Mouse (Mus musculus): ENCODE measurements at regions not wholly inside any gene's neighbourhood (a gene's known extent, or its start where the extent isn't known, plus 50 kb on each side); places are given as distances from the start of the nearest gene placed in this dataset.

DNA sequence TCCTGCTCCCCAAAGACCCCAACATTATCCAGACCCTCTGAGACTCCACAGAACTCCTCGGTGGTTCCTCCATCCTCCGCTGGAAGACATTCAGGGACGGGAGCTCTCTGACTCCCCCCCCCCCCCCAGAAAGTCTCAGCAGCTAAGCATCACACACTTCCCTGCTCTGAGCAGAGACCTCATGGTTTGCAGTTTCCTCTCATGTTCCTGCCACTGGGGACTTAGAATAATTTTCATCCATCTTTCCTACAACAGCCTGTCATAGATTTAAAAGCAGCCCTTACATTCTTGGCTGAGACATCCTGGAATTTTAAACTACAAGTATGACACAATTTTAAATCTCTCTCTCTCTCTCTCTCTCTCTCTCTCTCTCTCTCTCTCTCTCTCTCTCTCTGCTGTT lies 69.2 kb downstream of the Gpr65 start:
- no peak for DNase-seq (ENCODE audit: low spot score in 2 of 2)

- DNase-seq (ENCODE audit: low spot score in 2 of 2), result no peak
Measured at GRCm38 (mm10) chr12:98339536-98339935, 71.1 kb downstream of the Gpr65 start.

DNA sequence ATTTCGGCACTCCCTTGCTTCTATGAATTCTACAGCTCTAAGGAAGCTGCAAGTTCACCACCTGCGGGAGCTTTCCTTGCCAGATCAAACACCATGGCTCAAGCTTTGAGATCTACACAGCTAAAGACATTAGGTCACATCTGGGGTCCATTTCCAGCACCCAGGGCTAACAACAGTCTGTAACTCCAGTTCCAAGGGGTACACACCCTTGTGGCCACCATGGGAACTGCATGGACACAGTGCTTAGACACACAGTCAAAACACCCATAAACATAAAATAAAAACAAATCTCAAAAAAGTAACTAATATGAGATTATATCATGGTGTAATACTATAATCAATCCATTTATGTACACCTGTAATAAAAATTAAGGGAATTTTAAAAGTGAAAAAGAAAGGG lies 73.7 kb downstream of the Gpr65 start:
- no peak for DNase-seq (ENCODE audit: low spot score in 2 of 2)

DNA sequence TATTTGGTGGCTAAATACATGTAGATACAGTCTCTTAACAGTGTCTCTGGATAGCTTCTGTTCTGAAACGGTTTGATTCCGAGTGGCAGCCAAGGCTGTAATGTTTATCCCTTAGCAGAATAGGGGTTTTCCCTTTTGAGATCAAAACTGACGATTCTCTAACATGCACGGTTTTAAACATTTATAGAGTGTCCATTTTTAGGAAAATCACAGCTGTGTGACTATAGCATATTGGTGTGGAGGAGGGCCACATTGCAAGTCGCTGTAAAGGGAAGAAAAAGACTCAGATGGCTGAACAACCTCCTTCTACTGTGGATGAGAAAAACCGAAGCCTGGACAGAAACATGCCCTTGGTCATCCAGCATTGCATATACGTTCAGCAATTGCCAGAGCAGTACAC lies 75.2 kb downstream of the Gpr65 start:
- no peak for DNase-seq (ENCODE audit: low spot score in 2 of 2)

DNA sequence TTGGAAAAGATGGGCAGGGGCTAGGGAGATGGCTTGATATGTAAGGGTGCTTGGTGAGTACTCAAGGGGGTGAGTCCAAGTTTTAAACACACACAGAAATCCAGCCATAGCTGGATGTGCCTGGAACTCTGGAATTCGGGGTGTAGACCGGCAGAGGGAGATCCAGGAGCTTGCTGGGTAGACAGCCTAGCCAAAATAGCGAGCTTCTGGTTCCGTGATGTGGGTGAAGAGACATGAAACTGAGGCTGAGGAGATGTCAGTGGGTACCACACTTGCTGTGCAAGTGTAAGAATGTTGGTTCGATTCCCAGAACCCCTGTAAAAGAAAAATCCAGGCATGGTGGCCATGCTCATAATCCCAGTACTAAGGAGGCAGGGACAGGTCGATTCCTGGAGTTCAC lies 78.6 kb downstream of the Gpr65 start:
- no peak for DNase-seq (ENCODE audit: low spot score in 2 of 2)

DNA sequence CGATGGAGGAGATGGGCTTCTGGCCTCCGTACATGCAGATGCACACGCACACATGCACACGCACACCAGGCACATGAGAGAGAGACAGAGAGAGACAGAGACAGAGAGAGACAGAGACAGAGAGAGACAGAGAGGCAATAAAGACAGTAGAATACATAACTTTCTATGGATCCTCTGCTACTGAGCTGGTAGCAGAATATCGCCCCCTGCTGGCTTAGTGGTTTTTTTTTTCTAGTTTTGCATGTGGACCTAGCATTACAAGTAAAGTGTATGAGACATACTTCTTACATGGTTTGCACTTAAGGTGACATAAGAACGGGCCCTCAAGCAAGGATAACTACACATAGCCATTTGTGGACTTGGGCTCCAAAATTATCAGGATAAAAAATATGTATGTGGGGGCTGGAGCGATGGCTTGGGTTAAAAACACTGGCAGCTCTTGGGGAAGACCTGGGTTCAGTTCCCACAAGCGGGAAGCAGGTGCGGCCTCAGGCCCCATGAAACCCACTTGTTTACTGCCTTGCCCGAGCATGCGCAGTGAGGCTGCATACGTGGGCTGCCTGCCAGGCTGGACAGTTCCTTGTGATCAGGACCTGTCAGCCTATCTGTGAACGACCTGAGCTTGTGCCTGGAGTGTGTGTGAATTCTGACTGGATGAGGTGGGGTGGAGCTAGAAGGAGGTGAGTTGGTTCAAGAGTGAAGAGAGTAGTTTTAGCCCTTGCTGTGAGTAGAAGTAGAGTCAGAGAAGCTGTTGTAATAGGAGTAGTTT lies 79.3 kb downstream of the Gpr65 start:
- peak; percentile 9 to 10 for DNase-seq (ENCODE audit: low spot score in 2 of 2)

- DNase-seq (ENCODE audit: low spot score in 2 of 2), result no peak
Measured at GRCm38 (mm10) chr12:98349864-98350643, 81.6 kb downstream of the Gpr65 start.

- no peak for DNase-seq (ENCODE audit: low spot score in 2 of 2)
Measured at GRCm38 (mm10) chr12:98352401-98352800, 84.0 kb downstream of the Gpr65 start.

DNA sequence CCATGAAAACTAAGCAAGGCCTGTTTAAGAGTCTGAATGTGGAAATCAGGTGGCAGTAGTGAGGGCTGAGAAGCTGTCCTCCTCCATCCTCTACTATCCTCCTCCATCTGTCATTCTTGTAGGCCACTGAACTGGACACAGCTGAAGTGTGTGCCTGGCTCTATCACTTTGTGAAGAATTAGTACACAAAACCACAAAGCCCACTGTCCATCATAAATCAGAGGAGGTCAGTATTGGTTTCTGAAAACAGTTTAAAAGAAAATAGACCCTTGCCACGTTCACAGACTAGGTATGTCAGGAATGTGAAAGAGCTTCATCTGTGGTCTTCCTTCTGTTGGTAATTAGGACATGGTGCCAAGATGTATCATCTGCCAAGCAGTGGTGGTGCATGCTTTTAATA lies 86.1 kb downstream of the Gpr65 start:
- no peak for DNase-seq (ENCODE audit: low spot score in 2 of 2)

DNA sequence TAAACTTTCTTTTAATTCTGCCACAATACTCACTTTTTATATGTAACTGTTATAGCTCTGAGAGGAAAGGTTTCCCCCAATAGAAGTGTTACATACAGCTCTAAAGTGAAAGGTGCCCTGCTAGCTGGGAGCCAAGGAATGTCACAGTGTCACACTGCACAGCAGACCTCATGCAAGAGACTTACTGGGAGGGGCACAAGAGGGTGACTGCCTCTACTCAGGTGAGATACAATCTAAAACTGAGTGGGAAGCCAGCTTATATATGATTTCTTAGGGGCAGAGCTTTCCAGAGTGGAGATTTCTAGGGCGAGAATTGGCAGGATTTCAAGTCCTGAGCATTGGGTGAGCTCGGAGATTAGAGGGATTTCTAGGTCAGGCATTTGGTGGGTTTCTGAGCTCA lies 99.1 kb downstream of the Gpr65 start:
- DNase-seq (ENCODE audit: low spot score in 2 of 2), result no peak

- no peak for DNase-seq (ENCODE audit: low spot score in 2 of 2)
Measured at GRCm38 (mm10) chr12:98370771-98371170, 102.3 kb downstream of the Gpr65 start.

- DNase-seq (ENCODE audit: low spot score in 2 of 2), result no peak
Measured at GRCm38 (mm10) chr12:98375214-98375910, 106.9 kb downstream of the Gpr65 start.

All from urinary bladder, postnatal 36 days (tissue).